Mouse (Mus musculus): ENCODE results near the gene Ppm1l.

GRCm38 (mm10) chr3:69575577-69575976 is 258.9 kb downstream of the Ppm1l start:
- no peak for TF ChIP-seq CTCF (IDR thresholded peaks at IDR 0.05)
- no peak for TF ChIP-seq POLR2A (IDR thresholded peaks at IDR 0.05; ENCODE audit: insufficient read depth, low read depth, low read length)

Data from heart, adult 2 months (tissue).